ENCODE assay signal across 8 mouse cellular contexts in genomic region chr1:191327258-191327657, GRCm38 (mm10). TPM values are rescaled to one million over a fixed set of nuclear protein-coding genes. Genes with fewer than 3 reads are reported as not detected.
DNase-seq lines count a peak whose midpoint lies in the region; ATAC-seq lines count a peak whose summit lies in the region.

No protein-coding gene starts in this region.

- ATAC-seq in heart, embryonic 15.5 days (replicated peaks; ENCODE audit: insufficient number of reproducible peaks, insufficient read depth, low FRiP score, low read depth), result no peak
- no peak for ATAC-seq in intestine, embryonic 16.5 days
- no peak for ATAC-seq in midbrain, embryonic 13.5 days
- ATAC-seq in CD4-positive, CD25-positive, alpha-beta regulatory T cell, adult 4 months, result no peak

- intact Hi-C loops in heart, postnatal 10 days (cut with DNase I), result loop anchor here (10.0 kb wide), 1 partner anchor 388 kb away; the partner anchor contains the start of gene Lpgat1

- peak overlapping the region; percentile 95 for H3K4me2 ChIP-seq in heart, embryonic 15.5 days
- peak overlapping the region; percentile 95 for H3K4me2 ChIP-seq in intestine, embryonic 16.5 days (ENCODE audit: low read depth, low read length)
- H3K4me2 ChIP-seq in midbrain, embryonic 13.5 days (replicated peaks), result peak overlapping the region; percentile 83

- no peak overlapping the region for H3K27ac ChIP-seq in heart, embryonic 15.5 days
- H3K27ac ChIP-seq in embryonic facial prominence, embryonic 10.5 days (replicated peaks), result no peak overlapping the region
- peak overlapping the region; percentile 21; the same call in 1 of the 2 replicates for H3K27ac ChIP-seq in intestine, embryonic 16.5 days (ENCODE audit: low read length)
- no peak overlapping the region for H3K27ac ChIP-seq in midbrain, embryonic 13.5 days

- 79% methylated on average over 8 of the region's 8 CpGs for WGBS in heart, embryonic 15.5 days
- WGBS in embryonic facial prominence, embryonic 10.5 days, result 83% methylated on average over 8 of the region's 8 CpGs
- WGBS in intestine, embryonic 16.5 days, result 73% methylated on average over 8 of the region's 8 CpGs
- WGBS in midbrain, embryonic 13.5 days, result 80% methylated on average over 8 of the region's 8 CpGs

- H3K4me3 ChIP-seq in heart, embryonic 15.5 days, result 0 out of 2 replicates have a peak overlapping the region, but pooled peaks have one; percentile 70
- H3K4me3 ChIP-seq in embryonic facial prominence, embryonic 10.5 days, result peak overlapping the region; percentile 92
- no peak overlapping the region for H3K4me3 ChIP-seq in intestine, embryonic 16.5 days (ENCODE audit: low read length)
- H3K4me3 ChIP-seq in midbrain, embryonic 13.5 days (replicated peaks), result peak overlapping the region; percentile 85

- peaks cover 26% of the 10 kb centered on the region for H3K4me1 ChIP-seq in heart, embryonic 15.5 days (replicated peaks)
- H3K4me1 ChIP-seq in embryonic facial prominence, embryonic 10.5 days, result peaks cover 31% of the 10 kb centered on the region
- peaks cover 24% of the 10 kb centered on the region for H3K4me1 ChIP-seq in intestine, embryonic 16.5 days (ENCODE audit: control insufficient read depth, insufficient read depth, low read length)
- H3K4me1 ChIP-seq in midbrain, embryonic 13.5 days (replicated peaks), result peaks cover 32% of the 10 kb centered on the region

- H3K27me3 ChIP-seq in heart, embryonic 15.5 days, result no peaks in the 10 kb centered on the region
- H3K27me3 ChIP-seq in embryonic facial prominence, embryonic 10.5 days (replicated peaks; ENCODE audit: low read depth, poor library complexity, severe bottlenecking), result peaks cover 7% of the 10 kb centered on the region; the same call in 1 of the 2 replicates
- no peaks in the 10 kb centered on the region for H3K27me3 ChIP-seq in intestine, embryonic 16.5 days (replicated peaks; ENCODE audit: control insufficient read depth, insufficient read depth, low read length)
- H3K27me3 ChIP-seq in midbrain, embryonic 13.5 days, result no peaks in the 10 kb centered on the region

- no peaks in the 10 kb centered on the region for H3K9me3 ChIP-seq in heart, embryonic 15.5 days (replicated peaks)
- H3K9me3 ChIP-seq in embryonic facial prominence, embryonic 10.5 days, result no peaks in the 10 kb centered on the region
- H3K9me3 ChIP-seq in intestine, embryonic 16.5 days (ENCODE audit: control insufficient read depth, low read length), result no peaks in the 10 kb centered on the region
- H3K9me3 ChIP-seq in midbrain, embryonic 13.5 days, result no peaks in the 10 kb centered on the region

- no peak overlapping the region for H3K9ac ChIP-seq in heart, embryonic 15.5 days
- no peak overlapping the region; the same call in 1 of the 2 replicates for H3K9ac ChIP-seq in intestine, embryonic 16.5 days (ENCODE audit: low read depth, low read length)
- H3K9ac ChIP-seq in midbrain, embryonic 13.5 days (replicated peaks), result peak overlapping the region; percentile 92

- DNase-seq in heart, postnatal 10 days, result no peak
- no peak for DNase-seq in embryonic facial prominence, embryonic 10.5 days (ENCODE audit: low spot score)
- no peak for DNase-seq in cerebellum, postnatal 14 days
- no peak for DNase-seq in thymus, postnatal 14 days

- H3K36me3 ChIP-seq in heart, embryonic 15.5 days, result no peaks in the 10 kb centered on the region
- peaks cover 34% of the 10 kb centered on the region for H3K36me3 ChIP-seq in embryonic facial prominence, embryonic 10.5 days (replicated peaks)
- H3K36me3 ChIP-seq in intestine, embryonic 16.5 days (ENCODE audit: control insufficient read depth, insufficient read depth, low read length), result peaks cover 5% of the 10 kb centered on the region; the same call in 1 of the 2 replicates
- H3K36me3 ChIP-seq in midbrain, embryonic 13.5 days, result peaks cover 22% of the 10 kb centered on the region

RNA-seq across cellular contexts. Expression of gene Tmem206, which starts 1.5 kb away (rescaled TPM):
- 14.3 and 18.3 TPM in 2 replicates for polyA plus RNA-seq in heart, embryonic 15.5 days (2015; fragmentation: Nextera tagmentation; extraction: Ambion mirVana)
- 1 to 10 TPM; 4.4 to 7.0 TPM for total RNA-seq in heart, postnatal 10 days (2021)
- 25.4 and 26.0 TPM in 2 replicates for polyA plus RNA-seq in embryonic facial prominence, embryonic 10.5 days (2016; fragmentation: Nextera tagmentation; extraction: Ambion mirVana)
- polyA plus RNA-seq in intestine, embryonic 16.5 days (2015; fragmentation: Nextera tagmentation; extraction: Ambion mirVana), result 18.2 and 19.3 TPM in 2 replicates
- 46.9 and 48.7 TPM in 2 replicates for polyA plus RNA-seq in midbrain, embryonic 13.5 days (2015; fragmentation: Nextera tagmentation; extraction: Ambion mirVana)
- polyA plus RNA-seq in CD4-positive, CD25-positive, alpha-beta regulatory T cell, adult 4 months (2017; shearing (Covaris generic)), result 10 to 100 TPM; 24.4 to 29.2 TPM

RNA-seq across cellular contexts. Expression of gene Nenf, which starts 9.3 kb away (rescaled TPM):
- polyA plus RNA-seq in heart, embryonic 15.5 days (2015; fragmentation: Nextera tagmentation; extraction: Ambion mirVana), result 108 and 121 TPM in 2 replicates
- 100 to 1,000 TPM; 107 to 116 TPM for total RNA-seq in heart, postnatal 10 days (2021)
- polyA plus RNA-seq in embryonic facial prominence, embryonic 10.5 days (2016; fragmentation: Nextera tagmentation; extraction: Ambion mirVana), result 42.8 and 48.6 TPM in 2 replicates
- polyA plus RNA-seq in intestine, embryonic 16.5 days (2015; fragmentation: Nextera tagmentation; extraction: Ambion mirVana), result 83.3 and 88.7 TPM in 2 replicates
- polyA plus RNA-seq in midbrain, embryonic 13.5 days (2015; fragmentation: Nextera tagmentation; extraction: Ambion mirVana), result 81.7 and 87.5 TPM in 2 replicates
- polyA plus RNA-seq in CD4-positive, CD25-positive, alpha-beta regulatory T cell, adult 4 months (2017; shearing (Covaris generic)), result 1 to 10 TPM in 1 of 2 experiments, not detected in 1; 1.5 TPM

Comparison
In these comparisons a context has a peak if more than half of its experiments do, and no peak if none do; other contexts are left out.
1. RNA of gene Nenf, which starts 9.3 kb away (polyA plus RNA-seq): 108 to 121 TPM in heart, embryonic 15.5 days, 81.7 to 87.5 TPM in midbrain, embryonic 13.5 days, 83.3 to 88.7 TPM in intestine, embryonic 16.5 days and 42.8 to 48.6 TPM in embryonic facial prominence, embryonic 10.5 days; 1.5 TPM in CD4-positive, CD25-positive, alpha-beta regulatory T cell, adult 4 months; every median in the first group is over 10 times any median in the second.
2. Peak in every context shown above with its lines, with median percentiles within 50 percentile points of each other: H3K4me2 ChIP-seq.